Mouse (Mus musculus): ENCODE data around the gene Trappc6a. TPM values are rescaled to one million over a fixed set of nuclear protein-coding genes. Genes with fewer than 3 reads are reported as not detected.
"Not testable (repeated sequence)": the region's sequence is repeated elsewhere in the genome, so short reads cannot be mapped to it uniquely, and the experiment has no call there.

The Trappc6a gene
- total RNA-seq, 2 experiments from 2014 or later, result 17.2 to 20.7 TPM

GRCm38 (mm10) chr7:19496214-19496555, 12.0 kb upstream of the Trappc6a start:
- DNase-seq (ENCODE audit: low spot score in 2 of 2), result no peak
- no peak overlapping the region for H3K4me3 ChIP-seq
- no peak for TF ChIP-seq CTCF (conservative IDR thresholded peaks at IDR 0.05)
- no peak overlapping the region for H3K27ac ChIP-seq

GRCm38 (mm10) chr7:19498326-19498725, 9.9 kb upstream of the Trappc6a start:
- DNase-seq (ENCODE audit: low spot score in 2 of 2), result no peak

GRCm38 (mm10) chr7:19500420-19501363, 7.5 kb upstream of the Trappc6a start:
- Histone ChIP-seq H3K27ac (no peak overlapping the region), H3K4me3 (no peak overlapping the region)
- TF ChIP-seq CTCF (conservative IDR thresholded peaks at IDR 0.05), result no peak
- no peak for DNase-seq (ENCODE audit: low spot score in 2 of 2)

More at GRCm38 (mm10) chr7:19498326-19498725, 9.9 kb upstream of the Trappc6a start:
- Histone ChIP-seq H3K27ac (no peak overlapping the region), H3K4me3 (no peak overlapping the region)
- no peak for TF ChIP-seq CTCF (conservative IDR thresholded peaks at IDR 0.05)

GRCm38 (mm10) chr7:19501658-19502057, 6.5 kb upstream of the Trappc6a start:
- Histone ChIP-seq H3K27ac (no peak overlapping the region), H3K4me3 (no peak overlapping the region)
- DNase-seq (ENCODE audit: low spot score in 2 of 2), result no peak
- TF ChIP-seq CTCF (conservative IDR thresholded peaks at IDR 0.05), result no peak

GRCm38 (mm10) chr7:19503481-19504068, 4.6 kb upstream of the Trappc6a start:
- no peak overlapping the region for H3K4me3 ChIP-seq
- TF ChIP-seq CTCF (conservative IDR thresholded peaks at IDR 0.05), result peak; percentile 97
- peak in 1 of 2 experiments; percentile 61 for DNase-seq (ENCODE audit: low spot score in 2 of 2)
- H3K27ac ChIP-seq, result no peak overlapping the region

GRCm38 (mm10) chr7:19506326-19506725, 1.9 kb upstream of the Trappc6a start:
- Histone ChIP-seq H3K27ac (no peak overlapping the region), H3K4me3 (no peak overlapping the region)
- TF ChIP-seq CTCF (conservative IDR thresholded peaks at IDR 0.05), result peak; percentile 43
- DNase-seq (ENCODE audit: low spot score in 2 of 2), result no peak

- no peak for DNase-seq (ENCODE audit: low spot score in 2 of 2)
- no peak for TF ChIP-seq CTCF (conservative IDR thresholded peaks at IDR 0.05)
Measured at GRCm38 (mm10) chr7:19506969-19507611, 1.1 kb upstream of the Trappc6a start.

GRCm38 (mm10) chr7:19507612-19507981, 598 bp upstream of the Trappc6a start:
- DNase-seq (ENCODE audit: low spot score in 2 of 2), result no peak
- no peak for TF ChIP-seq CTCF (conservative IDR thresholded peaks at IDR 0.05)
- H3K4me3 ChIP-seq, result peak overlapping the region; percentile 96
- H3K27ac ChIP-seq, result peak overlapping the region; percentile 86; the same call in 1 of the 2 replicates

More at GRCm38 (mm10) chr7:19506969-19507611, 1.1 kb upstream of the Trappc6a start:
- peak overlapping the region; percentile 96 for H3K4me3 ChIP-seq
- H3K27ac ChIP-seq, result no peak overlapping the region

- peak overlapping the region; percentile 96 for H3K4me3 ChIP-seq
- peak overlapping the region; percentile 86 for H3K27ac ChIP-seq
- TF ChIP-seq CTCF (conservative IDR thresholded peaks at IDR 0.05), result no peak
- DNase-seq (ENCODE audit: low spot score in 2 of 2), result no peak
Measured at GRCm38 (mm10) chr7:19508924-19509568, 851 bp downstream of the Trappc6a start.

GRCm38 (mm10) chr7:19509786-19510185, 1.6 kb downstream of the Trappc6a start:
- TF ChIP-seq CTCF (conservative IDR thresholded peaks at IDR 0.05), result no peak
- no peak overlapping the region; the same call in 1 of the 2 replicates for H3K4me3 ChIP-seq
- DNase-seq (ENCODE audit: low spot score in 2 of 2), result no peak
- no peak overlapping the region for H3K27ac ChIP-seq

GRCm38 (mm10) chr7:19511934-19512333, 3.7 kb downstream of the Trappc6a start:
- not testable (repeated sequence) for H3K27ac ChIP-seq; DNase-seq (ENCODE audit: low spot score in 2 of 2); H3K4me3 ChIP-seq

GRCm38 (mm10) chr7:19512353-19512752, 4.2 kb downstream of the Trappc6a start:
- no peak overlapping the region for H3K27ac ChIP-seq
- no peak overlapping the region for H3K4me3 ChIP-seq
- TF ChIP-seq CTCF (conservative IDR thresholded peaks at IDR 0.05), result no peak
- no peak for DNase-seq (ENCODE audit: low spot score in 2 of 2)
